Mouse (Mus musculus): Measurements from ENCODE around the gene Cd160. TPM values are rescaled to one million over a fixed set of nuclear protein-coding genes. Genes with fewer than 3 reads are reported as not detected.
A peak's percentile ranks its signal among the peaks of the same experiment; 100 is the strongest.

Gene Cd160
- total RNA-seq, 1 experiment from 2014 or later = 7.6 TPM

DNA sequence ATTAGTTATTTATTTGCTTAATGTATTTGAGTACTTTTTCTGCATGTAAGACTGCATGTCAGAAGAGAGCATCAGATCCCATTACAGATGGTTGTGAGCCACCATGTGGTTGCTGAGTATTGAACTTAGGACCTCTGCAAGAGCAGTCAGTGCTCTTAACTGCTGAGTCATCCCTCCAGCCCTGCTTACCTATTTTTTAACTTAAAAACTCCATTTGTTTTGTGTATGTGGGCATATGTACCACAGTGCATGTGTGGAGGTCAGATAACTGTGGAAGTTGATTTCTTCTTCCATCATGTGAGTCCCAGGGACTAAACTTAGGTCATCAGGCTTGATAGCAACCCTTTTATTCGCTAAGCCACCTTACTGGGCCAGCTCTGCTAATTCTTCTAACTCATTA is 41.4 kb downstream of the Cd160 start:
- ATAC-seq (replicated peaks; ENCODE audit: insufficient number of reproducible peaks, low FRiP score, low TSS enrichment, poor library complexity, severe bottlenecking) = no peak

DNA sequence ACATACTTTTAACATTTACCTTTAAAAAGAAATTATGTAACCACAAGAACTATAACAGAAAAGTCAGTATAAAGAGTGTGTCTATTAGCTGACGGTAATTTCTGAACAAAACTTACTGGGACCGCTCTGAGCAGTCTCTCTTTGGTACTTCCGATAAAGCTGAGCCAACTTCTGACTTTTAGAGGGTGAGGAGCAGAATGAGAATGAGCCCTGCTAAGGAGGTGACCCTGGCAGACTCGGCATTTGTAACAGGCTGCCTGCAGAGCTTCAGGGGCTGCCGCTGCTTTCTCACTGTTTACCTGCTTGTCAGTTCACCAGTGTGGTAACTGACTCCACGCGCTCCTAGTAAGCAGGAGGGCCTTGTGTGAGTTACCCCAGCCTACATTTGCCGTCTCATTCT is 46.9 kb downstream of the Cd160 start:
- ATAC-seq (replicated peaks; ENCODE audit: insufficient number of reproducible peaks, low FRiP score, low TSS enrichment, poor library complexity, severe bottlenecking) = no peak

DNA sequence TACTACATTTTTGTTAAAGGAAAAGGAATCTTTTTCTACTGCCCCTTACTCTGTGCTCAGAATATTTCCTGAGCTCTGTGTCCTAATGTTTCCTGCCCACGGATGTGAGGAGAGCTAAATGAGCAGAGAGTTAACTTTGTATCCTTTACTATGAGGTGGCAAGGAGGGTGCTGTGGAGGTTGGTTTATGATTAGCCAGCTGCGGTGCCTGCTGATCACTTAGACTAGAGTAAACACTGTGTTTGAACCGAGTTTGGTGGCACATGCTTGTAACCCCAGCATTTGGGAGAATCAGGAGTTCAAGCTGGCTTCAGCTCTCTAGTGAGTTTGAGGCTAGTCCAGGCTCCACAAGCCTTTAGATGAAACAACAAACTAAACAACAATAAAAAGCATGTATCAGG is 52.0 kb downstream of the Cd160 start:
- ATAC-seq (replicated peaks; ENCODE audit: insufficient number of reproducible peaks, low FRiP score, low TSS enrichment, poor library complexity, severe bottlenecking) = no peak

DNA sequence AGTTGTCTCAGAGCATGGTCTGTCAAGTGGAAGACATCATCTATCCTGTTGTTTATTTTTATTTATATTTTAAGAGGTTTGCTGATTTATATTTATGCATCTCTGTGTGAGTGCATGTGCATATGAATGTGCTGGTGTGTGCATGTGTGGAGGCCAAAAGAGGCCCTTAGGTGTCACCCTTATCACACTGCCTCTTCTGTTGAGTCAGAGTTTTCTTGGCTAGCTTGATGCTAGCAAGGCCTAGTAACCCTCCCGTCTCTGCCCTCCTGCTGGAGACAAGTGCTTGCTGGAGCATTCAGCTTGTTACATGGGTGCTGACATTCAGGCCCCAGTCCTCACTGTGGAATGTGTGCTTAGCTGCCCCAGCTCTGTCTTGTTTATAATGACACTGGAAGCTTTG is 56.2 kb downstream of the Cd160 start:
- ATAC-seq (replicated peaks; ENCODE audit: insufficient number of reproducible peaks, low FRiP score, low TSS enrichment, poor library complexity, severe bottlenecking) = no peak

DNA sequence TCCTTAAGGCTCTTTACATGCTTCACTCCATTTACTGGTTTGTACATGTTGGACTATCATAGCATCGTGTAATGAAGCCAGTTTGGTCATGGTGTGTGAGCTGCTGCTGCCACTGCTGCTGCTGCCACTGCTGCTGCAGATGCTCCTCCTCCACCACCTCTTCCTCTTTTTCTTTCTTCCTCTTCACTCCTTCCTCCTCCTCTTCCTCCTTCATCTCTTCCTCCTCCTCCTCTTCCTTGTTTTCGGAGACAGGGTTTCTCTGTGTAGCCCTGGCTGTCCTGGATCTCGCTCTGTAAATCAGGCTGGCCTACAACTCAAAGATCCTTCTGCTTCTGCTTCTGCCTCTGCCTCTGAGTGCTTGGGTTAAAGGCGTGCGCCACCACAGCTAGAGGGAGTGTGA is 59.2 kb downstream of the Cd160 start:
- peak; percentile 56 for ATAC-seq (replicated peaks; ENCODE audit: insufficient number of reproducible peaks, low FRiP score, low TSS enrichment, poor library complexity, severe bottlenecking)

DNA sequence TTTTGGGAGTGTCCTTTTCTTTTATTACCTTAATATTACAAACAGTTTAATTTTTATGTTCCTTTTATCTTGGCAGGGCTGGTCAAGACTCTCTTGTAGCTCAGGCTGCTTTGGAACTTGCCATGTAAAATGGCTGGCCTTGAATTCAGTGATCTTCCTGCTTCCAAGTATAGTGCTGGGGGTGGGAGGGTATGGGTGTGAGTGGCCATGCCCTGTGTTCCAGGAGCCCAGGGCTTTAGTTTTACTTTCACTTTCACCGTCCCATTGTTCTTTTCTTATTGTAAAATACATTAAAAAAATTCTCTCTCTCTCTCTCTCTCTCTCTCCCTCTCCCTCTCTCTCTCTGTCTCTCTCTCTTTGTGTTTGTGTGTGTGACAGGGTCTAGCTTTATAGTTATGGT is 64.6 kb downstream of the Cd160 start:
- ATAC-seq (replicated peaks; ENCODE audit: insufficient number of reproducible peaks, low FRiP score, low TSS enrichment, poor library complexity, severe bottlenecking) = no peak

DNA sequence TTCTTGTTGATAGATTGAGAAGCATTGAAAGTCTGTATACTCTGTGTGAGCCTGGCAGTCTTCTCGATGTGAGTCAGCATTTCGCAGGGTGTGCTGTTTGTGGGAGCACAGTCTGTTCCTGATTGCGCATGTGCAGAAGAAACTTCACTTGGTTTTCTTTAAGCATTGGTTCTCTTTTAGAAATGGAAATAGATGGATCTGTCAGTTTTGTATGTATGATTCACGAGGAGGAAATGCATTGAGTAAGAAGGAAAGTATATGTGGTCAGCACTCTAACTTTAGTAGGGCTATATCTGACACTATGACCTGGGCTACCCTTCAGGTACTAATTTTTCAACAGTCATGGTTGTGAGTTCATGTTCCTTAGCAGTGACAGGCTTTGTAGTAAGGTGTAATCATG is 69.5 kb downstream of the Cd160 start:
- no peak for ATAC-seq (replicated peaks; ENCODE audit: insufficient number of reproducible peaks, low FRiP score, low TSS enrichment, poor library complexity, severe bottlenecking)

DNA sequence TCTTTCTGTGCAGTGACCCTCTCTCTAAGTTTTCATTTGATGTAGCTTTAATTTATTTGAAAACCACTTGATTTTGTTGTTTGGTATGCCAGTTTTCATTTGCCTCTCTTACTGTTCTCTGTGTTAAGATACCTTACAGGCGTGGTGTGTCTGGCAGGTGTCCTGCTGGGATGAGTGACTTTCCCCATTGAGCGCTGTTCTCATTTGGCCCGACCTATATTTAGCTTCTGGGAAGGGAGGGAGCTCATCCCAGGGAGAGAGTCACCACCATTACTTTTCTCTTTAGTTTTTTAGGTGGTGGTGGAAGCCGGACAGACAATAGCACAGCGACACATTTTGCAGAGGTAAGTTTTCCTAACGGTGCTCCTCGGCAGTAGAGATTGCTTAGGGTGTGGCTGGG is 71.5 kb downstream of the Cd160 start:
- ATAC-seq (replicated peaks; ENCODE audit: insufficient number of reproducible peaks, low FRiP score, low TSS enrichment, poor library complexity, severe bottlenecking) = no peak

DNA sequence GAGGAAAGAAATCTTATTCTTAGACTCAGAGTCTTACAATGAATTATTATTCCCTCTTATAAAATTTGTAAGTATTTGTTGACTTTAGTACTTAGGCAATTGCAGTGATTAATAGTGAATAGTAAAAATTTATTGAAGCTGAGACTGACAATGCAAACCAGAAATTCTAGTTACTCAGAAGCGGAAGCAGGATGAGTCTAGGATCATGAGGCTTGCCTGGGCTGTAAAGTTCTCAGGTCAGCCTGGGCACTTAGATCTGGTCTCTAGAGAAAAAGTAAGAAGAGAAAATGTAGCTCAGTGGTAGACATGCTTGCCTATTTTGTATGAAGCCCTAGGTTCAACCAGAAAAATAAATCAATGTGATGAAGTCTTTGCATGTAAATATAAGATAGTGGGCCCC is 73.2 kb downstream of the Cd160 start:
- no peak for ATAC-seq (replicated peaks; ENCODE audit: insufficient number of reproducible peaks, low FRiP score, low TSS enrichment, poor library complexity, severe bottlenecking)

Other genes starting within 250 kb of the Cd160 start
- gene Polr3gl, start 235.2 kb downstream of the Cd160 start, total RNA-seq (2017) = 75.3 to 86.8 TPM (median 84.0 TPM) in 3 replicates
- gene Ankrd34a, start 232.7 kb downstream of the Cd160 start, total RNA-seq (2017) = not detected in 3 replicates
- gene Lix1l, start 228.2 kb downstream of the Cd160 start, total RNA-seq (2017) = 0.68 to 0.95 TPM in 2 of 3 replicates, not detected in the other
- gene Rbm8a, start 199.4 kb downstream of the Cd160 start, total RNA-seq (2017) = 41.2 to 53.1 TPM (median 49.7 TPM) in 3 replicates
- gene Pex11b, start 194.0 kb downstream of the Cd160 start, total RNA-seq (2017) = 11.2 to 27.1 TPM (median 22.5 TPM) in 3 replicates
- 0.19 TPM in 1 of 3 replicates, not detected in the others for gene Gm42957, start 193.9 kb downstream of the Cd160 start, total RNA-seq (2017)
- 0.21 to 1.2 TPM (median 0.38 TPM) in 3 replicates for gene Itga10, start 183.8 kb downstream of the Cd160 start, total RNA-seq (2017)
- gene Ankrd35, start 159.2 kb downstream of the Cd160 start, total RNA-seq (2017) = 0.21 to 0.68 TPM (median 0.38 TPM) in 3 replicates
- 6.2 to 29.1 TPM (median 14.9 TPM) in 3 replicates for gene Pias3, start 133.0 kb downstream of the Cd160 start, total RNA-seq (2017)
- 0.57 to 2.7 TPM in 2 of 3 replicates, not detected in the other for gene Nudt17, start 120.8 kb downstream of the Cd160 start, total RNA-seq (2017)
- 39.3 to 48.7 TPM (median 39.7 TPM) in 3 replicates for gene Polr3c, start 101.7 kb downstream of the Cd160 start, total RNA-seq (2017)
- 118 to 123 TPM (median 119 TPM) in 3 replicates for gene Rnf115, start 101.7 kb downstream of the Cd160 start, total RNA-seq (2017)
- gene Pdzk1, start 67 bp downstream of the Cd160 start, total RNA-seq (2017) = 0.39 TPM in 1 of 3 replicates, not detected in the others
- gene Gja5, start 75.3 kb upstream of the Cd160 start, total RNA-seq (2017) = not detected in 3 replicates
- gene Gpr89, start 76.0 kb upstream of the Cd160 start, total RNA-seq (2017) = 3.7 to 12.8 TPM (median 10.0 TPM) in 3 replicates
- not detected in 3 replicates for gene Gja8, start 96.7 kb upstream of the Cd160 start, total RNA-seq (2017)